Mouse (Mus musculus) large intestine, adult 2 months (tissue): ENCODE measurements around the gene Ftl1. TPM values are rescaled to one million over a fixed set of nuclear protein-coding genes. Genes with fewer than 3 reads are reported as not detected.

Experiments used
- DNase-seq: peaks from one replicate; pipeline ENCODE4 v3.0.0-alpha.2; 2012; ENCODE audit warnings: low read depth, low spot score
- whole genome bisulfite sequencing: fragments of 180-500 bp; shearing (Covaris S2); methylation state at CpG from one replicate; pipeline ENCODE4 v1.1.7; 2018; 5-methylcytosine and 5-hydroxymethylcytosine counted together
- polyA plus RNA-seq: library from polyadenylated mRNA; depleted of rRNA; stranded (reverse); fragments of >200 nt; gene quantifications from 2 replicates; pipeline ENCODE4 v1.2.3, GENCODE M21; 2012; rRNA removed

The Ftl1 gene
- polyA plus RNA-seq, 1 experiment, result 2,045 TPM

DNA sequence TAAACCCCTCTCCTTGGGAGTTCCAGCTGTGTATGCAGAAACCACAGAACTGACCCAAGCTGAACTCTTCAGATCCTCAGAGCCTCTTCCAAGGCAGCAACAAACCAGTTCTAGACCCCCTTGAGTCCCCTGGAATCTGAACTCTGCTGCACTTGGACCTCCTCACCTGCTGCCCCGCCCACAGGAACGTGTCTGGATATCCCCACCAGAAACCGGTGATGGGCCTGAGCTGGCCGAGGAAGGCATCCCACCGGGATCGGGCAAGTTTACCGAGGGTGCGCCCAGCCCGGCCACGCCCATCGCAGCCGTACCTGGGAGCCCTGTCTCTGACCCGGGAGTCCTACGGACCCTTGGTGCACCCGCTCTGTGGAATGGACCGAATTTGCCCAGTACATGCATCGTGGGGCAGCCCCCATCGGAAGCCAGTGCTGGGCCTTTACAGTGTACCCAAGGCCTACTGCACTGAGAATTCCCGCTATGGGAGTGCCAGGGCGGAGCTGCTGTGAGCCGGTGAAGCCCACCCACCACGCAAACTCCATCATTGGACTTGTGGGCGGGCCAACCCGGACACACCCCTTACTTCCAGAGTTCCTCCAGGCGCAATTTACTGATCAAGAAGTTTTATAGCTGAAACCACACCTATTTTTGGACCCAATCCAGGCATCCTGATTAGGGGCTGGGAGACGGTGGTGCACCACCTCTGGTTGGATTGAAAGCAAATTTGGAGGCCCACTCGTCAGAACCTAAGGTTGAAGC is 39.6 kb downstream of the Ftl1 start:
- no peak for DNase-seq
- 14% methylated on average over 27 of the region's 27 CpGs for WGBS

DNA sequence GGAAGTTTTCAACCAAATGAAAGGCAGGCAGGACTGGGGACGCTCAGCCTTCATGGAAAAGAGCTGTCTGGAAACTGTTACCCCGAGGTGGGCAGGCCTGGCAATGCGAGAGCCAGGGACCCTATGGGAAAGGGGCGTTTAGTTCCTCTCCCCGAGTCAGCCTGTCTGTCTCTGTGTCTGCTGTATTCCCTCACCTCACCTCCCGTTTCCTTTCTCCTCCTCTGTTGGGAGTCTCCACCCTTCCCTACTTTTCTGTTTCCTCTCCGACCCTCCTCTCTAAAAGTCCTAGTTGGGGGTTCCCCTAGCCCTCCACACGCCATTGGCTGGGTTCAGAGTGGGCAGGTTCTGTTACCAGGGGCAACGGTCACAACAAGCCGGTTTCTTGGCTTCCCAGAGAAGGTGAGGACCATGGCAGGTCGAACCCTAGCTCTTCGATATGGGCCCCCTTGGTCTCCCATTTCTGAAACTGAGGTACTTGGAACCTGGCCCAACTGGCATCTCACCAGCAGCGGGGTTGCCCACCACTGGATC is 41.7 kb downstream of the Ftl1 start:
- DNase-seq, result no peak
- WGBS, result 14% methylated on average over 13 of the region's 13 CpGs

DNA sequence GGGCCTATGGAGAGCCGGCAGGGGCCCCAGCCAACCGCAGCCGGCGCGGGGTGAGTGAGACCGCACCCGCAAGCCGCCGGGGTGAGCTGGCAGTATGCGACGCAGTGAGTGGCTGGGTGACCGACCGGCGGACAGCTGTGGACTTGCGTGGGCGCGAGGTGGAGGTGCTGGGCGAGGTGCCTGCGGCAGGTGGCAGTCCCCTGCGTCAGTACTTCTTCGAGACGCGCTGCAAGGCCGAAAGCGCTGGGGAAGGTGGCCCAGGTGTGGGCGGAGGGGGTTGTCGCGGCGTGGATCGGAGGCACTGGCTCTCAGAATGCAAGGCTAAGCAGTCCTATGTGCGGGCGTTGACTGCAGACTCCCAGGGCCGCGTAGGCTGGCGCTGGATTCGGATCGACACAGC is 44.0 kb downstream of the Ftl1 start:
- WGBS, result 23% methylated on average over 37 of the region's 37 CpGs
- DNase-seq, result no peak

DNA sequence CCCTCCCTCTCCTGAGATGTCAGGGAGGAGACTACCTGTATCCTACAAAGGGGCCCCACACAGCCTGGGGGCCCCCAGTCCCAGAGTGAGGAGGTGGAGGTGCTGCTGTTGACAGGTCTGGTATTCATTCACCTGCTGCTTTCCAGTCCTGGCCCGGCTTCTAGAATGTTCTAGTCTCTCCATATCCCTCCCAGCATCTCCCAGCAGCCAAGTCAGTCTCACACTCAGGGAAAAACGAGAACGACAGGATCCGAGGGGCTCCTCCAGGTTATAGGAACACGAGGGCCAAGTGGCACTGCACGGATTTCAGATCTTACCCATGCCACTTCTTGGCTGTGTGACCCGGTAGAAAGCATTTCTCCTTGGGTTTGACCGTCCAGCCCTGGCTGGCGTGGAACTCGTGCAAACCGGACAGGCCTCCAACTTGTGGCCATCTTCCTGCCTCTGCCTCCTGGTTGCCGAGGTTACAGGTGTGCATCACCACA is 44.9 kb downstream of the Ftl1 start:
- DNase-seq, result no peak
- WGBS, result 47% methylated on average over 12 of the region's 12 CpGs

DNA sequence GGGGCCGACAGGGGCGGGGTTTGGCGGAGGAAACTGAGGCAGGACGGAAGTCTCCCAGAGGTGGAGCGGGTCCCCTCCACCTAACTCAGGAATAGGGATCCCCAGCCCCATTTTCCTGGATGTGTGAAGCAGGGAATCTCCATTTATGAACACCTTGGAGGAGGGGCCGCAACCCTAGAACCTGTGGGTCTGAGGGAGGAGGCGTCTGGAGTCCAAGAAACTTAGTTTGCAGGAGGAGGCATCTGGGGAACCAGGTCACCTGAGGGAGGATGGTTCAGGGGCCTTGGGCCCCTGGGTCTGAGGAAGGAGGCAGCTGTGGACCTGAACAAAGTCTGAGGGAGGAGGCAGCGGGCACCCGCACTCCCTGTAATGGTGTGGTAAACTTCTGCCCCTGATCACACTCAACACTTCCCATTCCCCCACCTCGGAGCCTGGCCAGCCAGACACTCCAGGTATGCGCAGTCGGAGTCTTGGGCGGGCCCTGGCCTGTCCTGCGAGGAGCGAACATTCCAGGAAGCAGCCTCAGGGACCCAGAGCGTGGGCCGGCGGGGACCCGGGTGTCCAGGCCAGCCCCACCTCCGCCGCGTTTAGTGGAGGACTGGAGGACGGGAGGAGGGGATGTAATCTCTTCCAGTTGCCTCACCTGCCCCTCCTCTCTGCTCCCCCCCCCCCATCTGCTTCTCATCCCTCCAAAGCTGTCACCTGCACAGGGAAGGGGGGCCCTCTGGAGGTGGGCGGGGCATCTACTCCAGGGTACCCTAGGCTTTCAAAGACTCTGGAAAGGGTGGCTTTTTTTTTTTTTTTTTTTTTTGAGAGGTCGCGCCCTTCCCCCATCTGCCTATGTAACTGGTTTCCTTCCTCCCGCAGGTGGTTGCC is 45.6 kb downstream of the Ftl1 start:
- 4% methylated on average over 27 of the region's 27 CpGs for WGBS
- no peak for DNase-seq

DNA sequence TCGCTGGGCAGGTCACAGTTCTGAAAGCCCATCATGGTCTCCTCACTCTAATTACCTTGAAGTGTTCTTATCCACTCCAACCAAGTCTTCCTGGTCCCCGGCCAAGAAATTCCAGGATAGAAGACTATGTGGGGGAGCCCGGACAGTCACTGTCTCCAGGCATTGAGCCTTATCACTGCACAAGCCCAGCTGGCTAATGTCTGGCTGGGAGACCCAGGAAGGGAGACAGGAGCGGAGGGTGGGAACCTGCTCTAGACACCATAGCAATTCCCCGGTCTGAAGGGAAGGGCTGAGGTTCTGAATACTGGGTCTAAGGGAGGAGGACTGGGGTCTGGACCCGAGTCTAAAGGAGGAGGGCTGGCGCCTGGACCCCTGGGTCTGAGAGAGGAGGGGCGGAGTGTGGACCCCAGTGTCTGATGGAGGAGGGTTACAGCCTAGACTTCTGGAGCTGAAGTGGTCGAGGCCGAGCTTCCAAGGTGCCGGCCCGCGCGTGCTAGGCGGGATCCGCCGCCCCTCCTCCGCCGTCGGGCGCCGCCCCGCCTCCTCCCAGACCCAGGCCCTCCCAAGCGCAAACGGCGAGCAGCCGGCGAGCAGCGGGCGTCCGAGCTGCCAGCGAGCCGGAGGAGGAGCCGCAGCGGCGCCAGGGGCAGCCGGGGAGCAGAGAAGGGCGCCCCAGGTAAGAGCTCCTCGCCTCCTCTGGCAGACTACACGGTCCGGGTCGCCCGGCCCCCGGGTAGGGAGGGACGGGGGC is 46.4 kb downstream of the Ftl1 start, which contains the start of gene Ntf5:
Ntf5 (plus strand) TSS at position 583 of the 751 bp plus-strand sequence.
- WGBS, result 2% methylated on average over 42 of the region's 45 CpGs

DNA sequence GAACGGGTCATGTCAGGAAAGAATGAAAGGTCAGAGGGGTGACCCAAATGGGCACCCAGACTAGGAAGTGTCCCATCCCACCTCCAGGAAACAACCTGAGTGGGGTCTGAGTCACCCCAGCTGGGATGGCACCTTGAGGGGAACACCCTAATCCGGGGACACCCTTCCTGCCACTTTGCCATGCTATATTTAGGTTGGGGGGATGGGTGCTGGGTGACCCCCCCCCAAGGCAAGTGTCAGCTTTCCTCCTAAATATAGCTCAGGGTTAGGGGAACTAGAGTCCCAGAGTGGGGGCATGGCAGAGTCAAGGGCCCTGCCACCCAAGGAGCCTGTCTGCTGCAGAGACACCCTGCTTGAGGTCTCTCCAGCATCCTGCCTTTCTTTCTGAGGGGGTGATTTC is 47.3 kb downstream of the Ftl1 start:
- 74% methylated on average over 2 of the region's 2 CpGs for WGBS
- DNase-seq, result no peak

More for the DNA sequence above, 46.4 kb downstream of the Ftl1 start, which contains the start of gene Ntf5:
- no peak for DNase-seq

DNA sequence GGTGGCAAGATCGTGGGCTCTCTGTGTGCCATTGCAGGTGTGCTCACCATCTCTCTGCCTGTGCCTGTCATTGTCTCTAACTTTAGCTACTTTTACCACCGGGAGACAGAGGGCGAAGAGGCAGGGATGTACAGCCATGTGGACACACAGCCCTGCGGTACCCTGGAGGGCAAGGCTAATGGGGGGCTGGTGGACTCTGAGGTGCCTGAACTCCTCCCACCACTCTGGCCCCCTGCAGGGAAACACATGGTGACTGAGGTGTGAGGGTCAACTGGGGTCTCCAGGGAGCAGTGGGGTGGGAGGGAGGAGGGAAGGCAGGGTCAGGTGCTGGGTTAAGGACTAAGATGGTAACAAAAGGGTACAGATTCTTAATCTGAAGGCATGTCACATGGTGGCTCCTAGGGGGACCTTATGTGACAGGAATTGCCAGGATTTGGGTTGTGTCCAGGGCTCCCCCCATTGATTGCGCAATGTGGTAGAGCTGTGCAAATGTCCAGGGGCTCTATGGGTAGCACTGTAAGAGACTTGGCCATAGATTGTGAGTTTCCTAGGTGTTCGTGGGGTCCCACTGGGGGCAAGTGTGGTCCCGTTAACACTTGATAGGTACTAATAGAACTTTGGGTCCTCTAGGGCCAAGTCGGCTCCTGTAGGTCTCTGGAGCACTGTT is 50.1 kb downstream of the Ftl1 start:
- DNase-seq, result no peak
- WGBS, result 80% methylated on average over 8 of the region's 8 CpGs

DNA sequence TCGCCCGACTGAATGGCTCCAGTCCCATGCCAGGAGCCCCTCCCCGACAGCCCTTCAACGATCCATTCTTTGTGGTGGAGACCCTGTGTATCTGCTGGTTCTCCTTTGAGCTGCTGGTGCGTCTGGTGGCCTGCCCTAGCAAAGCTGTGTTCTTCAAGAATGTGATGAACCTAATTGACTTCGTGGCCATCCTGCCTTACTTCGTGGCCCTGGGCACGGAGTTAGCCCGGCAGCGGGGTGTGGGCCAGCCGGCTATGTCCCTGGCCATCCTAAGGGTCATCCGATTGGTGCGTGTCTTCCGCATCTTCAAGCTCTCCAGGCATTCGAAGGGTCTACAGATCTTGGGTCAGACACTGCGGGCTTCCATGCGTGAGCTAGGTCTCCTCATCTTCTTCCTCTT is 50.7 kb downstream of the Ftl1 start:
- WGBS, result 85% methylated on average over 17 of the region's 17 CpGs
- no peak for DNase-seq

DNA sequence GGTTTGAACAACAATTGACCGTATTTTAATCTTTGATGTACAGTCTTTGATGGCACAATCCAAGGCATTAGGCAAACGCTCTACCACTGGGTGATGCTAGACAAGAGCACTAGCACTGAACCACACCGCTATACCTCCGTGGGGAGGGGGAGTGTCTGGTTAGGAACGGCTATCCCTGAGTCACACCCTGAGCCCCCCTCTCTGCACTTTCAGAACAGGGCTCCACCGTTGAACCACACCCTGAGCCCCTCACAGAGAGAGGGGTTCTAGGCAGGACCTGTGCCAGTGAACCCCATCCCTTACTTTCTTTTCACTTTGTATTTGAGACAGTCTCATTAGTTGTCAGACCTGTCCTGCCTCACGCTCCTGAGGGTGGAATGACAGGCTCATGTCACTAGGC is 51.3 kb downstream of the Ftl1 start:
- WGBS, result 64% methylated on average over 7 of the region's 7 CpGs
- no peak for DNase-seq

Other genes with a start within 250 kb of the Ftl1 start
- 0.47 and 0.67 TPM in 2 replicates for gene Dkkl1, start 247.7 kb downstream of the Ftl1 start, polyA plus RNA-seq
- 8.9 and 11.4 TPM in 2 replicates for gene Tead2, start 244.1 kb downstream of the Ftl1 start, polyA plus RNA-seq
- gene Cd37, start 220.8 kb downstream of the Ftl1 start, polyA plus RNA-seq, result 57.3 and 66.8 TPM in 2 replicates
- gene Slc6a16, start 218.8 kb downstream of the Ftl1 start, polyA plus RNA-seq, result not detected in 2 replicates
- gene Slc6a21, start 182.4 kb downstream of the Ftl1 start, polyA plus RNA-seq, result not detected in 2 replicates
- 182 and 185 TPM in 2 replicates for gene Trpm4, start 126.1 kb downstream of the Ftl1 start, polyA plus RNA-seq
- 0.40 and 0.67 TPM in 2 replicates for gene Hrc, start 124.6 kb downstream of the Ftl1 start, polyA plus RNA-seq
- 47.1 and 70.3 TPM in 2 replicates for gene Ppfia3, start 92.9 kb downstream of the Ftl1 start, polyA plus RNA-seq
- gene Lin7b, start 89.3 kb downstream of the Ftl1 start, polyA plus RNA-seq, result 4.5 and 7.9 TPM in 2 replicates
- gene Snrnp70, start 64.1 kb downstream of the Ftl1 start, polyA plus RNA-seq, result 102 and 165 TPM in 2 replicates
- 0.06 TPM in 1 of 2 replicates, not detected in the other for gene Kcna7, start 54.2 kb downstream of the Ftl1 start, polyA plus RNA-seq
- gene Ntf5, start 46.2 kb downstream of the Ftl1 start, polyA plus RNA-seq, result 0.10 and 0.16 TPM in 2 replicates
- gene Lhb, start 39.1 kb downstream of the Ftl1 start, polyA plus RNA-seq, result not detected in 2 replicates
- gene Gys1, start 25.0 kb downstream of the Ftl1 start, polyA plus RNA-seq, result 11.2 and 14.7 TPM in 2 replicates
- 70.5 and 70.6 TPM in 2 replicates for gene Ruvbl2, start 21.8 kb downstream of the Ftl1 start, polyA plus RNA-seq
- gene Bax, start 7.0 kb upstream of the Ftl1 start, polyA plus RNA-seq, result 105 and 106 TPM in 2 replicates
- gene Tulp2, start 22.0 kb upstream of the Ftl1 start, polyA plus RNA-seq, result 0.30 TPM in 1 of 2 replicates, not detected in the other
- not detected in 2 replicates for gene Gm45808, start 26.9 kb upstream of the Ftl1 start, polyA plus RNA-seq
- gene Dhdh, start 28.9 kb upstream of the Ftl1 start, polyA plus RNA-seq, result 0.45 and 1.4 TPM in 2 replicates
- 384 and 422 TPM in 2 replicates for gene Nucb1, start 50.5 kb upstream of the Ftl1 start, polyA plus RNA-seq
- gene Ppp1r15a, start 66.4 kb upstream of the Ftl1 start, polyA plus RNA-seq, result 14.8 and 18.4 TPM in 2 replicates
- 4.0 and 4.6 TPM in 2 replicates for gene Plekha4, start 66.4 kb upstream of the Ftl1 start, polyA plus RNA-seq
- gene Hsd17b14, start 95.0 kb upstream of the Ftl1 start, polyA plus RNA-seq, result 0.30 and 0.50 TPM in 2 replicates
- 33.8 and 40.9 TPM in 2 replicates for gene Bcat2, start 110.3 kb upstream of the Ftl1 start, polyA plus RNA-seq
- 0.25 and 0.29 TPM in 2 replicates for gene Fgf21, start 155.6 kb upstream of the Ftl1 start, polyA plus RNA-seq
- 2.5 and 2.7 TPM in 2 replicates for gene Fut1, start 157.4 kb upstream of the Ftl1 start, polyA plus RNA-seq
- 0.07 and 0.25 TPM in 2 replicates for gene Izumo1, start 161.9 kb upstream of the Ftl1 start, polyA plus RNA-seq
- gene Rasip1, start 167.6 kb upstream of the Ftl1 start, polyA plus RNA-seq, result 5.0 and 5.3 TPM in 2 replicates
- gene Mamstr, start 180.1 kb upstream of the Ftl1 start, polyA plus RNA-seq, result 0.77 and 1.3 TPM in 2 replicates
- gene Fut2, start 206.5 kb upstream of the Ftl1 start, polyA plus RNA-seq, result 11.6 and 64.5 TPM in 2 replicates
- 0.92 and 4.4 TPM in 2 replicates for gene Ntn5, start 224.1 kb upstream of the Ftl1 start, polyA plus RNA-seq
- gene Sec1, start 234.5 kb upstream of the Ftl1 start, polyA plus RNA-seq, result 0.10 and 0.63 TPM in 2 replicates
- 2.7 and 3.6 TPM in 2 replicates for gene Car11, start 240.0 kb upstream of the Ftl1 start, polyA plus RNA-seq
- gene Dbp, start 245.2 kb upstream of the Ftl1 start, polyA plus RNA-seq, result 6.4 and 7.9 TPM in 2 replicates